Mouse (Mus musculus): ENCODE results near the gene Klhl21.

DNA sequence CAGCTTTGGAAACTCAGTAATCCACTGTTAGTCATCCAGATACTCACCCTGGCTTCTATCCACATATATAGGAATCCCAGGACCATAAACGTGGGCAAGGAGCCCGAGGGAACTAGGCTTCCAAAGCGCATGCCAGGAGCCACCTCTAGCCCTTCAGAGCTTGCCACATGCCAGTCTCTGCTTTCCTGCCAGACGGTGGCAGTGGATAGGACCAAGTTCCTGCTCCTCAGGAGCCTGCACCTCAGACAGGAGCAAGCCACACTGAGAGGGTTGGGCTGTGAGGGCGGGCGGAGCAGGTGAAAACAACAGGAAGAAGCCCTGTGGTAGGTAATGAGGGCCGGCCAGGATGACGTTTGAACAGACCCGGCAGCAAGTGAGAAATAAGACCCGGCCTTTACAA is 22.7 kb upstream of the Klhl21 start:
- TF ChIP-seq POLR2A (IDR thresholded peaks at IDR 0.05; ENCODE audit: low read depth, low read length) (no peak), CTCF (IDR thresholded peaks at IDR 0.05; ENCODE audit: extremely low read depth, insufficient read depth, insufficient read length, insufficient replicate concordance) (no peak)
